Mouse (Mus musculus): ENCODE measurements around the gene Hes5.
A peak's percentile ranks its signal among the peaks of the same experiment; 100 is the strongest.

The Hes5 gene

GRCm38 (mm10) chr4:154964581-154965235 is 4.0 kb downstream of the Hes5 start:
- DNase-seq (ENCODE audit: low spot score in 2 of 2), result no peak

GRCm38 (mm10) chr4:154965856-154966255 is 5.1 kb downstream of the Hes5 start:
- no peak for DNase-seq (ENCODE audit: low spot score in 2 of 2)

DNA sequence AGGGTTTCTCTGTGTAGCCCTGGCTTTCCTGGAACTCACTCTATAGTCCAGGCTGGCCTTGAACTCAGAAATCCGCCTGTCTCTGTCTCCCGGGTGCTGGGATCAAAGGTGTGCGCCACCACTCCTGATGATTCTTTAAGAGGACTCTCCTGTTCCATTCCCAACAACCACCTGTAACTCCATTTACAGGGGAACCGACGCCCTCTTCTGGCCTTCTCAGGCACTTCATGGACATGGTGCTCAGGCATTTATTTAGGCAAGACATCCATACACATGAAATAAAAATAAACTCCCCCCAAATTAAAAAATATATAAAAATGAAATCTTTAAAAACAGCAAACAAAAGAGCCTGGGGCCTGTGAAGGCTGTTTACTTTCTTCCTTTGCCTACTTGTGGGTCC is 6.5 kb downstream of the Hes5 start:
- peak in 1 of 2 experiments; percentile 67 for DNase-seq (ENCODE audit: low spot score in 2 of 2)

DNA sequence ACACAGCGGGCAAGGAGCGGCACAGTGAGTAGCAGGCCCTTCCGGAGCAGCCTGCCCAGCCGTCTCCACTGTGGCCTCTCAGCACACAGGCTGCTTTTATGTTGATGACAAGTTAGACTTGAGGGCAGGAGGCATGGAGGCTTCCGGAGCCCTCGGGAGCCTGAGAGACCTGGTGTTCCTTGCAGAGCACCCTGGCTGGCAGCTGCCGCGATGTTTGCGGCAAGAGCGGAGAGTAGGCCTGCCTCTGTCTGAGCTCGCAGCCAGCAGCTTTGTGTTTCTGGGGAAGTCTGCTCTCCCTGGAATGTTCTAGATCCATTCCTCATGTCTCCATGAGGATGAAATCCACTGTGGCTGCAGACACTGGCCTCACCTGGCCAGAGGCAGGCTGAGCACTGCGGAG is 11.8 kb downstream of the Hes5 start:
- DNase-seq (ENCODE audit: low spot score in 2 of 2), result no peak

GRCm38 (mm10) chr4:154974163-154974611 is 13.5 kb downstream of the Hes5 start:
- no peak for DNase-seq (ENCODE audit: low spot score in 2 of 2)

- peak in 1 of 2 experiments; percentile 20 for DNase-seq (ENCODE audit: low spot score in 2 of 2)
Measured at GRCm38 (mm10) chr4:154980110-154980509, 19.4 kb downstream of the Hes5 start.

DNA sequence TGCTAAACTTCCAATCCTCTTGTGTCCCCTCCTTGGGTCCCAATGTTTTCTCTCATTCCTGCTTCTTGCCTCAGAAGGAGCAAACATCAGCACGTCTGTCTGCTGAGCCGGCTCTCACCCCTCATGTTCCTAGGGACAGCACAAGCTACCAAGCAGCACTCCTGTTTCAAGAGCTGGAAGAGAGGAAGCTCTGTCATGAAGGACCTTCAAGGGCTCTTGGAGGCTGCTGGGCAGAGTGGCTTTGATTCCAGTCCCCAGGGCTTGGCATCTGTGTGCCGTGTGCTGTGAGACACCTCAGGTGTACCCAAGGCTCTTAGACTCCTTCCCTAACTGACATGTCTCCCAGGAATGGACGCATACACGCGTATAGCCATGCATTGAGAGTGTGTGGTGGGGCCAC is 20.4 kb downstream of the Hes5 start:
- no peak for DNase-seq (ENCODE audit: low spot score in 2 of 2)

DNA sequence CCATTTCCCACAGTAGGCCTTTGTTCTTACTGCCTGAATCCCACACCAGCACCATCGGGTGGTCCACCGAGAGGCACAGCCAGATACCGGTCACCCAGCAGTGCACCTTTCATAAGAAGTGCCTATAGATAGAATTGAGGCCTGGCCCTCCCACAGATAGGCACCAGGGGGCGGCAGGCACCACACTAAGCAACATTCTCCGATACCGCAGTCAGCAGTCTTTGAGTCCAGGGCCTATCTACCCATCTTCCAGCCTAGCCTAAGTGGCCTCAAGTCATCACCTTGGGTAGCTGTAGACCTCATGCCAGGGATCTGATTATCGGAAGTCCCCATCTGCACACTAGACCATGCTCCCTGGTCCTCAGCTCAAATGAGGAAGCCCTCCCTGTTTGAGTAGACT is 20.8 kb downstream of the Hes5 start:
- peak; percentile 74 to 87 for DNase-seq (ENCODE audit: low spot score in 2 of 2)

GRCm38 (mm10) chr4:154982247-154983120 is 21.8 kb downstream of the Hes5 start:
- no peak for DNase-seq (ENCODE audit: low spot score in 2 of 2)

- no peak for DNase-seq (ENCODE audit: low spot score in 2 of 2)
Measured at GRCm38 (mm10) chr4:154983767-154984166, 23.0 kb downstream of the Hes5 start.

DNA sequence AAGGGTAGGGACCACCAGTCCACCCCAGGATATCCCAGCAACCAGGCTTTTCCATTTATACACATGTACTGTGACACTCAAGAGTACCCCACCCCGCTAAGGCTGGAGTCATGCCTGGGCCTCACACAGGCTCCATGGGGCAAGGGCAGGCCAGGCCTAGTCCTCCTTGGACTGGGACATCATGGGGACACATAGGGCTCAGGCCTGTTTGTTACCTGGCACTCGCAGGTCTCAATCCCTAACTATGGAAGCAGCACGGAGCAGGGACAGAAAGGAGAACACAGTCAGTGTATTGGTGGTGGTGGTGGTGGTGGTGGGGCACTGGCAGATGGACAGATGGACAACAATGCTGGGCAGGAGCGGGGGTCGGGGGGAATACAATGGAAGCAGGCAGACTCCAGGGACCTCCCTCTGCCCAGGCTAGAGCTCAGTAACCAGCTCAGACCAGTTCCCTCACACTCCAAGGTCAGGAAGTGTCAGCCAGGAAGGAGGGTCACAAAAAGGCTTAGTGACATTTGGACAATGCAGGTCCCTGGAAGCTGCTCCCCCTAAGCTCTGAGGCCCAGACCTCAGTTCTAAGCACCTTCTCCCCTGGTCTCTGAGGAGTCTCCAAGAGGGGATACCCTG is 24.5 kb downstream of the Hes5 start:
- no peak for DNase-seq (ENCODE audit: low spot score in 2 of 2)

- DNase-seq (ENCODE audit: low spot score in 2 of 2), result peak; percentile 66 to 78
Measured at GRCm38 (mm10) chr4:154986096-154986495, 25.4 kb downstream of the Hes5 start.

DNA sequence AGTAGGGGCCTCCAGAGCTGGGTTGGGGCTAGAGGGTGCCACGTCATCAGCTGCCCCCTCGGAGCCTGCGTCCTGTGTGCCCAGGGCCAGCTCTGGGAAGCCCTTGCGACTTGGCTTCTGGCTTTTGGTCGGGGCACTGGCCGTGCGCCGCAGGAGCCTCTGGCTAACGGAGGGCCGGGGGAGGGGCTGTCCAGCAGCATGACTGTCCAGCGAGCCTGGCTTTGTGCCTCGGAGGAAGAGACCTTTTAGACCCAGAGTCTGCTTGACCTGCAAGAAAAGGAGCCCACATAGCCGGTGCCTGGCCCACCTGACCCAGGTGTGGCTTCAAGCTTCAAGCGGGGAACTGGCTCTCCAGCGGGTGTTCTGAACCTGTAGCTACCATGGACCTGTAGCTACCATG is 26.0 kb downstream of the Hes5 start:
- DNase-seq (ENCODE audit: low spot score in 2 of 2), result no peak

DNA sequence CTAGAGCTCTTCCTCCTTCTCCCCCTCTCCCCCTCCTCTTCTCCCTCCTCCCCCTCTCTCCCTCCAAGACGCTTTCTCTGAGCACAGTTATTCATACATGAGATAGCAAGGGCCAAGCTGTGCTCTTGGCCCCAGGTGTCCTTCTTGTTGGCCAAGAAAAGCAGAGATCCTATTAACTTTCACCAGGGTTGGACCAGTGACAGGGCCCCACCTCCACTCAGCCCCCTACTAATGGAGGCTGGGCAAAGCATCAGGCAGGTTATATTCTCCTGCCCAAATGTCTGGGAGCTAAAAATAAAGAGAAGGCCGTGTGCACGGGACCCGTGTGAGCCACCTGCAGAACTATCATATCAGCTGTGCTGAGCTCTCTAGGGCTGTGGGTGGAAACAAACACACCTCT is 34.2 kb downstream of the Hes5 start:
- DNase-seq (ENCODE audit: low spot score in 2 of 2), result no peak

GRCm38 (mm10) chr4:154996572-154997154 is 35.9 kb downstream of the Hes5 start:
- DNase-seq (ENCODE audit: low spot score in 2 of 2), result no peak

- no peak for DNase-seq (ENCODE audit: low spot score in 2 of 2)
Measured at GRCm38 (mm10) chr4:154999379-154999778, 38.7 kb downstream of the Hes5 start.

DNA sequence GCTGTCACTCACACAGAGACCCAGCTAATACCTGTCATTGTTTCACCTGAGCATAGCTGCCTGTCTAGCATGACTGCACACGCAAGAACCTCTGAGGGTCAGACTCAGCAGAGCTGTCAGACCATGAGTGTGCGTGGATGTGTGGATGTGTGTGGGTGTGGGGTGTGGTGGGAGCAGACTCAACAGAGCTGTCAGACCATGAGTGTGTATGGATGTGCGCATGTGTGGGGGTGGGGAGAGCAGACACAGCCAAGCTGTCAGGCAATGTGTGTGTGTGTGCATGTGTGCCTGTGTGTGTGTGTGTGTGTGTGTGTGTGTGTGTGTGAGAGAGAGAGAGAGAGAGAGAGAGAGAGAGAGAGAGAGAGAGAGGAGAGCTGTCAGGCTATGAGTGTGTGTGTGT is 44.6 kb downstream of the Hes5 start:
- DNase-seq (ENCODE audit: low spot score in 2 of 2), result no peak

DNA sequence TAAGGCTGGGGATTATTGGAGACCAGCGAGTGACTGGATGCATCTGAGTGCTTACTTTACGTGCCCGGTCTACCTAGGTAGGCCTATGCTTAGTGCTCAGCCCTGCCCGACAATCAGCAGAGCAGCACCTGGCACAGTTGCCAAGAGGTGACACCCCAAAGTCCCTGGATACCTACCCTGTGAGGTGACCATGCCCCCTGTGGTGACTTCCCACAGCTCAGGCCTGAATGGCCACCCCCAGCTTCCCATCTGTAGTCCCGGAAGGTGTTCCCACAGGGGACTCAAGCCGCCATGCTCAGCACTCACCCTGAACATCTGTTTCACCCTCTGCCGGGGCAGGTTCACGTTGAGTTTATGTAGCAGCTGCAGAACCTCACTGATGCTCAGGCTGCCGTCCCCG is 45.6 kb downstream of the Hes5 start:
- DNase-seq (ENCODE audit: low spot score in 2 of 2), result no peak

- DNase-seq (ENCODE audit: low spot score in 2 of 2), result no peak
Measured at GRCm38 (mm10) chr4:155007641-155008040, 46.9 kb downstream of the Hes5 start.

DNA sequence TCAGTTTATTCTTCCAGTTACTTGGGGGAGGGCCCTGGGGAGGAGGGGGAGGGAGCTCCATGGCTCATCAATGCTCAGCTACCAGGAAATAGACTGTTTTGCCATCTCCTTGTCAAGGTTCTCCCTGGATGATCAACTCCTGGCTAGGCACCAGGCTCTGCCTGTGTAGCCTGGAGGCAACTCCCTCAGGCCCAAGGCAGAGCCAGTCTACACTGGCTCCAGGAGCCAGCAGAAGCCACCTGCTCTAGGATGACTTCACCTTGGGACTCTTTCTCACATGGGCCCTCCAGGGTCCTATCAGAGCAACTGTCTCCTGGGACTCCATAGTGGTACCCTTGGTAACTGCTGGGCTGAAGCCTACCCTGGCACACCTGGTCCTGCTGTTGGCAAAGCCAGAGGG is 47.4 kb downstream of the Hes5 start:
- DNase-seq (ENCODE audit: low spot score in 2 of 2), result no peak

- no peak for DNase-seq (ENCODE audit: low spot score in 2 of 2)
Measured at GRCm38 (mm10) chr4:155009216-155009615, 48.5 kb downstream of the Hes5 start.

- no peak for DNase-seq (ENCODE audit: low spot score in 2 of 2)
Measured at GRCm38 (mm10) chr4:155010870-155011269, 50.1 kb downstream of the Hes5 start.
